Mouse (Mus musculus): Measurements from ENCODE around the gene Ipo9. TPM values are rescaled to one million over a fixed set of nuclear protein-coding genes. Genes with fewer than 3 reads are reported as not detected.

Ipo9 gene
- polyA plus RNA-seq, 1 experiment = 166 TPM

GRCm38 (mm10) chr1:135413996-135414395, 16.3 kb downstream of the Ipo9 start:
- Histone ChIP-seq H3K36me3 (ENCODE audit: control insufficient read depth, insufficient read depth, low read length) (peaks cover 60% of the 10 kb centered on the region), H3K27me3 (ENCODE audit: control insufficient read depth, insufficient read depth, low read length) (no peaks in the 10 kb centered on the region), H3K4me3 (ENCODE audit: control insufficient read depth, insufficient read depth, low read length) (no peak overlapping the region), H3K4me1 (replicated peaks; ENCODE audit: control insufficient read depth, insufficient read depth, low read length) (no peaks in the 10 kb centered on the region), H3K27ac (ENCODE audit: control insufficient read depth, insufficient read depth, low read length) (no peak overlapping the region)
- DNase-seq = no peak
- TF ChIP-seq CTCF (IDR thresholded peaks at IDR 0.05; ENCODE audit: borderline replicate concordance, control insufficient read depth, extremely low read depth, insufficient read depth, low read length, poor library complexity) (no peak), POLR2A (IDR thresholded peaks at IDR 0.05; ENCODE audit: control insufficient read depth, extremely low read depth, insufficient read depth, low read length, poor library complexity) (no peak)

DNA sequence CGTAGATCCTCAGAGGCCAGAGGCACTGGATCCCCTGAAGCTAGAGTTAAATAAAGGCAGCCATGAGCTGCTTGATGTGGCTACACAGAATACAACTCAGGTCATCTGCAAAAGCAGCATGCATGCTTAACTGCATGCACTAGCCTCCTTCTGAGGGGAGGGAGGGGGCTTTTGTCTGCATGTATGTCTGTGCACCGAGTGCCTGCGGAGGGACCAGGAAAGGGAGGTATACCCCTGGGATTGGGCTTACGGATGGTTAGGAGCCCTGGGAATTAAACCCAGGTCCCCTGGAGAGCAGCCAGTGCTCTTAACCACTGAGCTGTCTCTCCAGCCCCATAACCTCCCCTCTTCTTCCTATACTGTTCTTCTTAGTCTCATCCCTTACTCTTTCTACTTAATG, 18.2 kb downstream of the Ipo9 start:
- Histone ChIP-seq H3K27me3 (ENCODE audit: control insufficient read depth, insufficient read depth, low read length) (no peaks in the 10 kb centered on the region), H3K36me3 (ENCODE audit: control insufficient read depth, insufficient read depth, low read length) (peaks cover 55% of the 10 kb centered on the region), H3K27ac (ENCODE audit: control insufficient read depth, insufficient read depth, low read length) (no peak overlapping the region), H3K4me3 (ENCODE audit: control insufficient read depth, insufficient read depth, low read length) (no peak overlapping the region), H3K4me1 (replicated peaks; ENCODE audit: control insufficient read depth, insufficient read depth, low read length) (no peaks in the 10 kb centered on the region)
- no peak for TF ChIP-seq CTCF (IDR thresholded peaks at IDR 0.05; ENCODE audit: borderline replicate concordance, control insufficient read depth, extremely low read depth, insufficient read depth, low read length, poor library complexity)
- no peak for TF ChIP-seq POLR2A (IDR thresholded peaks at IDR 0.05; ENCODE audit: control insufficient read depth, extremely low read depth, insufficient read depth, low read length, poor library complexity)
- WGBS = 94% methylated on average over 4 of the region's 4 CpGs
- no peak for DNase-seq

DNA sequence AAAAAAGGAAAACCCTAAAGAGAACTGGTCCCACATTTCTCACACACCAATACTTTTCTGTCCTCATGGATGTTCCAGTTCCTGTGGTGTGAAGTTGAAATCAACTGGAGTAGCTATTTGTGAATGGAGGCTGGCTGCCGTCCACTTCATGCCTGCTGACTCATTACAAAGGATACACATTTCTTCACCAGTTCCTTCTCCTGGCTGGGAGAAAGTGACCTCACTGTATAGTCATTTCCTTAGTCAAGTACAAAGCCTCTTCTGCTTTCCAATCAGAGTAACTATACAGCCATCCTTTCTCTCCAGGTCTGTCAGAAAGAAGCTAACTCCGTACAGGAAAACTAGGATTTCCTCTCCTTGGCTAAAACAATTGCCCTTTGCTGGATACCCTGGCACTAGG, 19.3 kb downstream of the Ipo9 start:
- DNase-seq = no peak
- H3K27ac ChIP-seq (ENCODE audit: control insufficient read depth, insufficient read depth, low read length) = no peak overlapping the region
- TF ChIP-seq CTCF (IDR thresholded peaks at IDR 0.05; ENCODE audit: borderline replicate concordance, control insufficient read depth, extremely low read depth, insufficient read depth, low read length, poor library complexity) = no peak
- no peak for TF ChIP-seq POLR2A (IDR thresholded peaks at IDR 0.05; ENCODE audit: control insufficient read depth, extremely low read depth, insufficient read depth, low read length, poor library complexity)
- no peaks in the 10 kb centered on the region for H3K27me3 ChIP-seq (ENCODE audit: control insufficient read depth, insufficient read depth, low read length)
- no peak overlapping the region for H3K4me3 ChIP-seq (ENCODE audit: control insufficient read depth, insufficient read depth, low read length)
- H3K36me3 ChIP-seq (ENCODE audit: control insufficient read depth, insufficient read depth, low read length) = peaks cover 56% of the 10 kb centered on the region
- 80% methylated on average over 2 of the region's 2 CpGs for WGBS
- no peaks in the 10 kb centered on the region for H3K4me1 ChIP-seq (replicated peaks; ENCODE audit: control insufficient read depth, insufficient read depth, low read length)

- Histone ChIP-seq H3K4me1 (replicated peaks; ENCODE audit: control insufficient read depth, insufficient read depth, low read length) (no peaks in the 10 kb centered on the region), H3K36me3 (ENCODE audit: control insufficient read depth, insufficient read depth, low read length) (peaks cover 66% of the 10 kb centered on the region), H3K27ac (ENCODE audit: control insufficient read depth, insufficient read depth, low read length) (no peak overlapping the region), H3K4me3 (ENCODE audit: control insufficient read depth, insufficient read depth, low read length) (no peak overlapping the region), H3K27me3 (ENCODE audit: control insufficient read depth, insufficient read depth, low read length) (no peaks in the 10 kb centered on the region)
- DNase-seq = no peak
- TF ChIP-seq POLR2A (IDR thresholded peaks at IDR 0.05; ENCODE audit: control insufficient read depth, extremely low read depth, insufficient read depth, low read length, poor library complexity) (no peak), CTCF (IDR thresholded peaks at IDR 0.05; ENCODE audit: borderline replicate concordance, control insufficient read depth, extremely low read depth, insufficient read depth, low read length, poor library complexity) (no peak)
- WGBS = 99% methylated on average over 4 of the region's 4 CpGs
Observed at GRCm38 (mm10) chr1:135408973-135409372, 21.3 kb downstream of the Ipo9 start.

DNA sequence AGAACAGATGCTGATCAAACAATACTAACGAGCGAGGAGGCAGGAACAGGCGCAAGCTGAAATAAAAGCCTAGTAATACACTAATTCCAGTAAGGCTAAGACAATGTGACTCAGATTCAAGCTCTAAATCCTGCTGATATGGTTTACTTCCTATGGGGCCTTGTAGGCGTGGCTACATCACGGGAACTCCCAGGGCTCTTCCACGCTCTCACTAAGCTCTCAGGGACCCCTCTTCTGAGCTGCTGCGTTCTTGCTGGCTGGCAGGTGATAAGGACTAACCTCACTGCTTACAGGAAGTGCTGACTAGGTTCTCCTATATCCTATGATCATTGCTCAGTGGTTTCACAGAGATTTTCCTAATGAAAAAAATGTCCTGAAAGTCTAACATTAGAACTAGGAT, 24.9 kb downstream of the Ipo9 start:
- H3K27ac ChIP-seq (ENCODE audit: control insufficient read depth, insufficient read depth, low read length) = no peak overlapping the region
- no peaks in the 10 kb centered on the region for H3K27me3 ChIP-seq (ENCODE audit: control insufficient read depth, insufficient read depth, low read length)
- no peak for DNase-seq
- 93% methylated on average over 7 of the region's 7 CpGs for WGBS
- H3K4me1 ChIP-seq (replicated peaks; ENCODE audit: control insufficient read depth, insufficient read depth, low read length) = no peaks in the 10 kb centered on the region
- H3K4me3 ChIP-seq (ENCODE audit: control insufficient read depth, insufficient read depth, low read length) = no peak overlapping the region
- no peak for TF ChIP-seq CTCF (IDR thresholded peaks at IDR 0.05; ENCODE audit: borderline replicate concordance, control insufficient read depth, extremely low read depth, insufficient read depth, low read length, poor library complexity)
- no peak for TF ChIP-seq POLR2A (IDR thresholded peaks at IDR 0.05; ENCODE audit: control insufficient read depth, extremely low read depth, insufficient read depth, low read length, poor library complexity)
- H3K36me3 ChIP-seq (ENCODE audit: control insufficient read depth, insufficient read depth, low read length) = peaks cover 76% of the 10 kb centered on the region

DNA sequence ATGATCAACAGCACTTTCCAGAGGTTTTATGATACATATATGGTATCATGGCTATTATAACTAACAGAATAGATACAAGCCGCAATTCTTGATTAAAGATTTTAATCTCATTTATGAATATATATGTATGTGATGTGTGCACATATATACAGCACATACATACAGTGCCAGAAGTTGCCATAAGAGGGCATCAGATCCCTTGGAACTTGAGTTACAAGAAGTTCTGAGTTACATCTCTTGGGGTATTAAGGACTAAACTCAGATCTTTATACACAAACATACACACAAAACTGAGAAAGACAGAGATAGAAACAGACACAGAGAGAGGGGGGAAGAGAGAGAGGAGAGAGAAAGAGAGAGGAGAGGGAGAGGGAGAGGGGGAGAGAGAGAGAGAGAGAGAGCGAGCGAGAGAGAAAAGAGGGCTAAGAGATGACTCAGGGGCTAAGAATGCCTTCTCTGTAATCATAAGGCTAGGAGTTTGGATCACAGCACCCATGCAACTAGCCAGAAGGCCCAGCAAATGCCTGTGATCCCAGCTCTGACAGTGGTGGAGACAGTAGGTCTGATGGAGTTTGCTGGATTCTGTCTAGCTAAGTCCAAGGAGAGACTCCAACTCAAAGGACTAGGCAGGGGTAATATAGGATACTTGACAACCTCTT, 28.7 kb downstream of the Ipo9 start:
- Histone ChIP-seq H3K27ac (ENCODE audit: control insufficient read depth, insufficient read depth, low read length) (no peak overlapping the region), H3K4me1 (replicated peaks; ENCODE audit: control insufficient read depth, insufficient read depth, low read length) (no peaks in the 10 kb centered on the region), H3K27me3 (ENCODE audit: control insufficient read depth, insufficient read depth, low read length) (no peaks in the 10 kb centered on the region), H3K36me3 (ENCODE audit: control insufficient read depth, insufficient read depth, low read length) (peaks cover 80% of the 10 kb centered on the region), H3K4me3 (ENCODE audit: control insufficient read depth, insufficient read depth, low read length) (no peak overlapping the region)
- TF ChIP-seq POLR2A (IDR thresholded peaks at IDR 0.05; ENCODE audit: control insufficient read depth, extremely low read depth, insufficient read depth, low read length, poor library complexity) (no peak), CTCF (IDR thresholded peaks at IDR 0.05; ENCODE audit: borderline replicate concordance, control insufficient read depth, extremely low read depth, insufficient read depth, low read length, poor library complexity) (no peak)
- 94% methylated on average over 3 of the region's 3 CpGs for WGBS
- DNase-seq = no peak

- peaks cover 73% of the 10 kb centered on the region for H3K36me3 ChIP-seq (ENCODE audit: control insufficient read depth, insufficient read depth, low read length)
- no peak overlapping the region for H3K4me3 ChIP-seq (ENCODE audit: control insufficient read depth, insufficient read depth, low read length)
- 86% methylated on average over 5 of the region's 5 CpGs for WGBS
- no peaks in the 10 kb centered on the region for H3K4me1 ChIP-seq (replicated peaks; ENCODE audit: control insufficient read depth, insufficient read depth, low read length)
- no peaks in the 10 kb centered on the region for H3K27me3 ChIP-seq (ENCODE audit: control insufficient read depth, insufficient read depth, low read length)
- DNase-seq = no peak
- H3K27ac ChIP-seq (ENCODE audit: control insufficient read depth, insufficient read depth, low read length) = no peak overlapping the region
- TF ChIP-seq POLR2A (IDR thresholded peaks at IDR 0.05; ENCODE audit: control insufficient read depth, extremely low read depth, insufficient read depth, low read length, poor library complexity) (no peak), CTCF (IDR thresholded peaks at IDR 0.05; ENCODE audit: borderline replicate concordance, control insufficient read depth, extremely low read depth, insufficient read depth, low read length, poor library complexity) (no peak)
Observed at GRCm38 (mm10) chr1:135399466-135399865, 30.8 kb downstream of the Ipo9 start.

All from thymus, adult 2 months (tissue).